Mouse (Mus musculus) midbrain, postnatal 0 days (tissue): ENCODE data around the gene Elf4. TPM values are rescaled to one million over a fixed set of nuclear protein-coding genes. Genes with fewer than 3 reads are reported as not detected.

ENCODE experiments used
- ATAC-seq: fragments of 200-750 bp; cut with Nextera tagmentation; 2 replicates; pipeline ENCODE4 v1.8.0; 2017; ENCODE audit warnings: moderate number of reproducible peaks, mild to moderate bottlenecking, moderate TSS enrichment, moderate library complexity; ENCODE audit not compliant: low FRiP score
- DNase-seq: peaks from one replicate; pipeline ENCODE4 v3.0.0-alpha.2; 2015; ENCODE audit warnings: low spot score
- H3K27ac ChIP-seq: fragments of 300-500 bp; sonication (generic); 2 replicates; pipeline ENCODE4 v1.5.1; 2014; ENCODE audit warnings: low read depth, mild to moderate bottlenecking, low read length, mixed read lengths
- H3K27me3 ChIP-seq: fragments of 300-500 bp; sonication (generic); 2 replicates; pipeline ENCODE4 v1.6.1; 2014; ENCODE audit warnings: low read length, control low read depth, mixed read lengths; ENCODE audit not compliant: insufficient read depth
- H3K36me3 ChIP-seq: fragments of 300-500 bp; sonication (generic); 2 replicates; pipeline ENCODE4 v1.6.1; 2014; ENCODE audit warnings: low read length, control low read depth, mixed read lengths; ENCODE audit not compliant: insufficient read depth
- H3K4me1 ChIP-seq: fragments of 300-500 bp; sonication (generic); 2 replicates; pipeline ENCODE4 v1.6.1; 2014; ENCODE audit warnings: mild to moderate bottlenecking, control low read depth, antibody characterized with exemption, low read length, mixed read lengths; ENCODE audit not compliant: insufficient read depth
- H3K4me2 ChIP-seq: fragments of 300-500 bp; sonication (generic); 2 replicates; pipeline ENCODE4 v1.6.1; 2014; ENCODE audit warnings: low read depth, mild to moderate bottlenecking, low read length, mixed read lengths; ENCODE audit not compliant: poor library complexity, severe bottlenecking
- H3K4me3 ChIP-seq: fragments of 300-500 bp; sonication (generic); 2 replicates; pipeline ENCODE4 v1.5.1; 2014; ENCODE audit warnings: low read depth, mild to moderate bottlenecking, low read length, moderate library complexity
- H3K9ac ChIP-seq: fragments of 300-500 bp; sonication (generic); replicated peaks from 2 replicates; pipeline ENCODE4 v1.6.1; 2014; ENCODE audit warnings: mild to moderate bottlenecking, low read length, moderate library complexity, mixed read lengths; ENCODE audit not compliant: poor library complexity, severe bottlenecking
- H3K9me3 ChIP-seq: fragments of 300-500 bp; sonication (generic); 2 replicates; pipeline ENCODE4 v1.6.1; 2016; ENCODE audit warnings: low read length, control low read depth
- CTCF ChIP-seq: IDR thresholded peaks from 2 replicates; pipeline ENCODE4 v1.5.1; 2016; ENCODE audit warnings: antibody characterized with exemption, mild to moderate bottlenecking
- WGBS: fragments of 180-500 bp; shearing (Covaris S2); extraction: QIAGEN DNeasy Blood & Tissue Kit; methylation state at CpG from one replicate; pipeline ENCODE4 v1.1.7; 2014; 5-methylcytosine and 5-hydroxymethylcytosine counted together
- polyA plus RNA-seq: library from polyadenylated mRNA; unstranded; fragments of >200 nt; fragmentation: Nextera tagmentation; extraction: Ambion mirVana; gene quantifications from 2 replicates; pipeline ENCODE4 v1.2.1, GENCODE M21; 2015
- total RNA-seq: library from RNA; depleted of rRNA; stranded (reverse); fragments of >200 nt; gene quantifications from 2 replicates; pipeline ENCODE4 v1.2.3, GENCODE M21; 2014; rRNA removed

The Elf4 gene
- total RNA-seq (0.99 and 1.2 TPM in 2 replicates), polyA plus RNA-seq (0.22 and 0.23 TPM in 2 replicates)

DNA sequence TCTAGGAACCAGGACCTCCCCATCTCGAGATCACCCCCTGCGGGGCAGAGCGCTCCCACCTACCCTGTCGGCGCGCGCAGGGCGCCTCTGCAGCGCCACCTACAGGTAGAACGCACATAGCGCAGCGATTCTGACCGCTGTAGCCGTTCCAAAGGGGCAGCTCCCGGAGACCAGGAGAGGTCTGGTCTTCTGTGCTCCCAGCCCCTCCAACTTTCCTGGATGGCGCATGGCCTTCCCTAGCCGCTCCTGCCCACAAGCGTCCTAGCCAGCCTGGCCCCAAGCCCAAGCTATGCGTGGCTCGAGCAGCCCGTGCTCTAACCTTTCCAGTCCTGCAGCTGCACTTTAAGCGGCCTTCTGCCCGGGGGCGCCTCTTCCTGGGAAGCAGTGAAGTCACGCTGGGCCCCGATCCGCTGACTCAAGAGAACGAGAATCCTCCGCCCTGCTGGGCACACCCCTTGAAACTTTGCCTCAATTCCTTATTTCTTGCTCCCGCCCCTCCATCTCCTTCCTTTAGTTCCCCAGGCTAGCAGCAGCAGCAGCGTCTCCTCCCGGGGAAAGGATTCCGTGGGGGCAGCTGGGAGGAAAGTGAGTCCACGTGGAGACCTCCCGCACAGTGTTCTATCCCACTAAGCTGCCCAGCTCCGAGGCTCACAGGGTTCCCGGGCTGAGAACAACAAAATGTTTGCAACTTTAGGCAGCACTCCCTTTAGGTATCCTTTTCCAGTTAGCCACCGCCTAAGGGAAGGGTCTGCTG, at the start of gene Elf4:
TSS of gene Elf4 (minus strand) at position 379 of the 754 bp plus-strand sequence.
- WGBS, result 21% methylated on average over 38 of the region's 38 CpGs
- no peaks in the 10 kb centered on the region for H3K9me3 ChIP-seq
- H3K27me3 ChIP-seq, result no peaks in the 10 kb centered on the region
- ATAC-seq (peak; percentile 71), DNase-seq (peak; percentile 60)
- no peak within 1 kb of the TSS for H3K9ac ChIP-seq
- H3K27ac ChIP-seq, result no peak within 1 kb of the TSS
- H3K36me3 ChIP-seq, result no peaks in the 10 kb centered on the region
- no peaks in the 10 kb centered on the region for H3K4me1 ChIP-seq
- H3K4me3 ChIP-seq, result peak within 1 kb of the TSS; percentile 33
- peak within 1 kb of the TSS; percentile 63 for H3K4me2 ChIP-seq
- TF ChIP-seq CTCF, result peak; percentile 87

DNA sequence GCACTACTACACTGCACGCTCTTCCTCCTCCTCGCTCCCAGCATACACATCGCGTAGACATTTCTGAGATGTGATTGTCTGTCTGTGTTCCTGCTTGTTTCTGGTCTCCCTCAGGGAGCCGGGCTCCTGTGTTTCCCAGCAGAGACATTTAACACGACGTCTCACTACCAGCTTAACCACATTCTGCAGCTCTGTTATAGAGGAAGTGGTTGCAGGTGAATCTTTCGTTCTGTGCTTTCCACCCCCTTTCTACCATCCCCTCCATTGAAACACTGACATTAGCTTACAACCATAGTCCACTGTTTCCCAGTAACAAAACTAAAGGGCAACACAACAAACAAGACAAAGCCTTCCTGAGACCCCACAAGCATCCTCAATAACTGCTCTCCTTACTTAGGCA, 30.8 kb upstream of the Elf4 start:
- 92% methylated on average over 8 of the region's 8 CpGs for WGBS
- Histone ChIP-seq H3K27me3 (no peaks in the 10 kb centered on the region), H3K4me3 (no peak overlapping the region), H3K27ac (no peak overlapping the region), H3K9me3 (no peaks in the 10 kb centered on the region), H3K36me3 (no peaks in the 10 kb centered on the region; the same call in 1 of the 2 replicates), H3K9ac (no peak overlapping the region), H3K4me2 (no peak overlapping the region), H3K4me1 (no peaks in the 10 kb centered on the region)
- DNase-seq (no peak), ATAC-seq (no peak)
- TF ChIP-seq CTCF, result no peak

DNA sequence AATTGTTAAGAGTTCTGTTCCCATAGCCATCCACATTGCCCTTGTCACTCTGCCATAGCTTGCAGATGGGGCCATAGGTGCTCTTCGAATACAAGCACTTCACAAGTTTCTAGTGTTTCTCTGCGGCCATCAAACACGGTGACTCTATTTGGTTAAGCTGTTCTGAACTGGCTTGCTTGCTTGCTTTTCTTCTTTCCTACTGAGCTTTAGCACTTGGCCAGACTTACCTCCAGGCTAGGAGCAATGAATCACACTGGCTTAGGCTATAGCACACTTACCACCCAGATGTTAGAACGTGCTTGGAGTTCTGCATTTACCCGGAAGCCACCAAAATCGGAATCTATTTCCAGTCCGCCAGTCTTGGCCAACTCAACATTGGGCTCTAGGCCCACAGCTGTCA, 18.8 kb upstream of the Elf4 start:
- no peaks in the 10 kb centered on the region for H3K9me3 ChIP-seq
- WGBS, result 89% methylated on average over 7 of the region's 7 CpGs
- no peak overlapping the region for H3K27ac ChIP-seq
- H3K9ac ChIP-seq, result no peak overlapping the region
- H3K4me2 ChIP-seq, result no peak overlapping the region
- H3K36me3 ChIP-seq, result peaks cover 15% of the 10 kb centered on the region
- ATAC-seq (no peak), DNase-seq (no peak)
- H3K27me3 ChIP-seq, result no peaks in the 10 kb centered on the region
- no peaks in the 10 kb centered on the region for H3K4me1 ChIP-seq
- no peak overlapping the region for H3K4me3 ChIP-seq
- no peak for TF ChIP-seq CTCF

DNA sequence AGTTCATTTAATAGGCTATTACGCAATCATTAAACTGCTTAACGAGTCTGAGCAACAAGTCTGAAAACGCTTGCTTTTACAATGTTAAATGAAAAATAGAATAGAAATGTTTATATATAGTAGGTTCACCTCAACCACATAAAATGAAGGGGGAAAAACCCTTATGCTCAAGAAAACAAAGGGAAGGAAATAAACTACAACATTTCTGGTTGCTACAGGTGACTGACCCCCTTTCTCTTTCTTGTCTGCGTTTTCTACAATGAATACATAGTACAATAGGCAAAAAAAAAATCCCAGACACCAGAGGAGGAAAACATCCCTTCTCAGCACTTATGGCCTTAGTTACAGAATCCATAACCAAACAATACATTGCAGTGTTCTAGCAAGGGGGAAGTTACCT, 18.2 kb upstream of the Elf4 start:
- WGBS, result 91% methylated on average over 4 of the region's 4 CpGs
- H3K4me2 ChIP-seq, result no peak overlapping the region
- H3K9me3 ChIP-seq, result no peaks in the 10 kb centered on the region

DNA sequence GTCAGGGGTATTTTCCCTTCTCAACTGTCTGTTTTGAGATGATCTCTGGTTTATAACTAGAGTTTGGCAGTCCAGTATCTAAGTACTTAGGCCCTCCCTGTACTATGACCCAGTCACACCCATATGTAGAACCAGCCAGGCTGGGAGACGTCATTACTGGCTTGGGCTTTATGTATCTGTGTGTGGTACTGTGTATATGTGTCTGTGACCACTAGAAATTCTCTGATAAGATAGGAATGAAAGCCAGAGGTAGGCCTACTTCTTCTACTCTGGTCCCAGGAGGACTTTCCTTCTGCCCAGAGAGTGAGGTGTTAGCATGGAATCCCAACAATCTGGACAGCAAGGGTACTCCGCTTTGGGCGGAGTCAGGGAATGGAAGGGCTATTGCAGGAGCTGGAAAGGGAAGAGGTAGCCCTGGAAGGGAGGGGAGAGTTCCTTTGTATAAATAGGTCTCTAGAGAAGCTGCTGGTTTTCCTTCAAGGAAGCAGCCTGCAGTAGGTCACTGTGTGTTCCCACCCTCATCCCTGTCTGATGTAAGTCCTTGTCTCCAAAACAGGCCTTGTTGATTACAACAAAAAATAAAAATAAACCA, 4.5 kb upstream of the Elf4 start:
- H3K4me2 ChIP-seq, result no peak overlapping the region
- TF ChIP-seq CTCF, result no peak
- no peak overlapping the region for H3K9ac ChIP-seq
- no peaks in the 10 kb centered on the region for H3K36me3 ChIP-seq
- H3K4me1 ChIP-seq, result no peaks in the 10 kb centered on the region
- H3K27ac ChIP-seq, result no peak overlapping the region
- no peak for DNase-seq
- no peak for ATAC-seq
- no peak overlapping the region for H3K4me3 ChIP-seq
- no peaks in the 10 kb centered on the region for H3K9me3 ChIP-seq
- no peaks in the 10 kb centered on the region for H3K27me3 ChIP-seq
- WGBS, result 74% methylated on average over 3 of the region's 3 CpGs

More for the DNA sequence above, 18.2 kb upstream of the Elf4 start:
- no peak for TF ChIP-seq CTCF
- H3K9ac ChIP-seq, result no peak overlapping the region
- no peaks in the 10 kb centered on the region for H3K4me1 ChIP-seq
- DNase-seq (no peak), ATAC-seq (no peak)
- no peaks in the 10 kb centered on the region for H3K27me3 ChIP-seq
- H3K4me3 ChIP-seq, result no peak overlapping the region
- no peak overlapping the region for H3K27ac ChIP-seq
- H3K36me3 ChIP-seq, result peaks cover 15% of the 10 kb centered on the region

DNA sequence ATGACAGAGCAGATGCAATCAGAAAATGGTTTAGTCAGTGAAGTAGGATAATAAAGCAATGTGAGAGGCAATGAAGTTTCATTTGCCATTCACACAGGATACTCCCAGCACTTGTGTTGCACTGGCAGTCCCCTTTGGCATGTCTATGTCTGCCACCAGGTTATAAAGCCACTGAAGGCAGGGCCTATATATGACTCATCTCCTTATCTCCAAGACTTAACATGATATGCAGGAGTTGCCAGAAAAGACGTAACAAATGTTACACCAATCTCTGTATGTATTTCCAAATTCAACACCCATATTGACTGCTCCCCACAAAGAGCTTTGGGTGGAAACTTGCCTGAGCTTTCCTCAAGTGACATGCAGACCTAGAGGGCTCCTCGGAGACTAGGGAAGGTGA, 3.2 kb upstream of the Elf4 start:
- ATAC-seq, result no peak
- H3K36me3 ChIP-seq, result no peaks in the 10 kb centered on the region
- 89% methylated on average over 2 of the region's 2 CpGs for WGBS
- H3K27me3 ChIP-seq, result no peaks in the 10 kb centered on the region
- DNase-seq, result no peak
- H3K9ac ChIP-seq, result no peak overlapping the region
- no peak for TF ChIP-seq CTCF
- no peak overlapping the region for H3K4me2 ChIP-seq
- H3K4me1 ChIP-seq, result no peaks in the 10 kb centered on the region
- no peaks in the 10 kb centered on the region for H3K9me3 ChIP-seq
- H3K27ac ChIP-seq, result no peak overlapping the region
- H3K4me3 ChIP-seq, result no peak overlapping the region
